Mouse (Mus musculus): ENCODE data around the gene Nfam1. TPM values are rescaled to one million over a fixed set of nuclear protein-coding genes. Genes with fewer than 3 reads are reported as not detected.
A peak's percentile ranks its signal among the peaks of the same experiment; 100 is the strongest.
"Not testable (repeated sequence)": the region's sequence is repeated elsewhere in the genome, so short reads cannot be mapped to it uniquely, and the experiment has no call there.

The Nfam1 gene
- polyA plus RNA-seq, 1 experiment from 2014 or later: 4.7 TPM

DNA sequence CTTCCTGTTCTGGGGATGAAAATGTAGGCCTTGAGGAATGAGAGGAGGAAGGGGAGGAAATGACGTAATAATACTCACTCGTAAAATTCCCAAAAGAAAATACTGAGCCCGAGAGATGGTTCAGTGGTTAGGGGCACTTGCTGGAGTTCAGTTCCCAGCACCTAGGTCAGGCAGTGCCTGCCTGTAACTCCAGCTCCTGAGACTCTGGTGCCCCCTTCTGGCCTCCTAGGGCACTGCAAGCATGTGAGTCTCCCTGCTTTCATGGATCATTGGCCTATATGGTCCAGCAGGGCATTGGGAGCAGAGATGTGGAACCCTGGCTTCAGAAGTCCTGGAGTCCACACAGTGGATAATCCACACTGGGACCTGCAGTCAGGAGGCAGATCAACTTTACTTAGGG is 13.2 kb upstream of the Nfam1 start:
- H3K9ac ChIP-seq (ENCODE audit: low read depth, low read length): no peak overlapping the region
- peaks cover 22% of the 10 kb centered on the region for H3K4me1 ChIP-seq (ENCODE audit: control insufficient read depth, insufficient read depth, low read length)
- no peak overlapping the region for H3K4me3 ChIP-seq (ENCODE audit: low read depth, low read length)
- H3K4me2 ChIP-seq (ENCODE audit: low read depth, low read length): no peak overlapping the region
- H3K9me3 ChIP-seq (ENCODE audit: control insufficient read depth, low read length): 0 out of 2 replicates have a peak, but pooled peaks cover 4% of the 10 kb centered on the region
- DNase-seq (ENCODE audit: low spot score) (no peak), ATAC-seq (ENCODE audit: low read depth) (no peak)
- 97% methylated on average over 3 of the region's 3 CpGs for WGBS
- H3K36me3 ChIP-seq (ENCODE audit: control insufficient read depth, insufficient read depth, low read length): no peaks in the 10 kb centered on the region
- no peak overlapping the region for H3K27ac ChIP-seq (replicated peaks; ENCODE audit: low read depth, low read length)
- H3K27me3 ChIP-seq (replicated peaks; ENCODE audit: control insufficient read depth, insufficient read depth, low read length): no peaks in the 10 kb centered on the region

DNA sequence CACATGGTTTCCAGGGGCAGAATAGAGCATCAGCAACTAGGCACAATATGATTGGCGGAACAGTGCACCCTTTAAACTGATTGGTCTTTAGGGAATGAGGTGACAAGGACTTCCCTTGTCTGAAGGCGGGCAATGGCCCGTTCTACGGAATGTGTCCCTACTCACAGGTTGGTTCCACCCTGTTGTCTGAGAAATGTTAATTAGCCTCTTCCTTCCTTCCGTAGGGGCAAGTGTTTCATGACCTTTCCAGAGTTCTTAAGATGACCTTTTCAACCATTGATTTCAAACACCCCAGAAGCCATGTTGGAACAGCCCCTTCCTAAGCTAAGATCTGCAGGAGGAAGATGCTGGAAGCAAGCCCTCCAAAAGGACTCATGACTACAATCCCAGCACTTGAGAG is 12.5 kb upstream of the Nfam1 start:
- not testable (repeated sequence) for ATAC-seq (ENCODE audit: low read depth); H3K9ac ChIP-seq (ENCODE audit: low read depth, low read length); H3K36me3 ChIP-seq (ENCODE audit: control insufficient read depth, insufficient read depth, low read length); H3K27ac ChIP-seq (replicated peaks; ENCODE audit: low read depth, low read length); H3K9me3 ChIP-seq (ENCODE audit: control insufficient read depth, low read length); H3K4me2 ChIP-seq (ENCODE audit: low read depth, low read length); H3K27me3 ChIP-seq (replicated peaks; ENCODE audit: control insufficient read depth, insufficient read depth, low read length); DNase-seq (ENCODE audit: low spot score); H3K4me3 ChIP-seq (ENCODE audit: low read depth, low read length)
- 75% methylated on average over 5 of the region's 5 CpGs for WGBS
- peaks cover 24% of the 10 kb centered on the region for H3K4me1 ChIP-seq (ENCODE audit: control insufficient read depth, insufficient read depth, low read length)

DNA sequence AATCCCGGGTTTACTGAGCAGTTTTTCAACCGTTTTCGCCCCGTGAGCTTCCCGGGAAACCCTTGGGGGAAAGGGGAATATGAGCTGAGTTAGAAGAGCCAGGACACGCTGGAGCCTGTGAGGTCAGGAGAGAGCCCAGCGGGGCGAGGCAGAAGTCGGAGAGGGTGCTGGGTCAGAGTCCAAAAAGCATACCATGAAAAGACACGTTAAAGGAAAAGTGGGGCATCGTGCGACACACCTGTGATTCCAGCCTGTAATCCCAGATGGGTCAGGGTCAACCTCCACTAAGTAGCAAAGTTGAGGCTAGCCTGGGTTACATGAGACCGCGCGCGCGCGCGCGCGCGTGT is 10.2 kb upstream of the Nfam1 start:
- DNase-seq (ENCODE audit: low spot score): no peak
- H3K4me2 ChIP-seq (ENCODE audit: low read depth, low read length): peak overlapping the region; percentile 40
- H3K4me3 ChIP-seq (ENCODE audit: low read depth, low read length): no peak overlapping the region
- 55% methylated on average over 22 of the region's 22 CpGs for WGBS
- ATAC-seq (ENCODE audit: low read depth): no peak
- H3K9ac ChIP-seq (ENCODE audit: low read depth, low read length): 0 out of 2 replicates have a peak overlapping the region, but pooled peaks have one; percentile 2
- H3K27me3 ChIP-seq (replicated peaks; ENCODE audit: control insufficient read depth, insufficient read depth, low read length): no peaks in the 10 kb centered on the region
- 0 out of 2 replicates have a peak overlapping the region, but pooled peaks have one; percentile 3 for H3K27ac ChIP-seq (replicated peaks; ENCODE audit: low read depth, low read length)
- 0 out of 2 replicates have a peak, but pooled peaks cover 4% of the 10 kb centered on the region for H3K9me3 ChIP-seq (ENCODE audit: control insufficient read depth, low read length)
- H3K4me1 ChIP-seq (ENCODE audit: control insufficient read depth, insufficient read depth, low read length): peaks cover 30% of the 10 kb centered on the region
- H3K36me3 ChIP-seq (ENCODE audit: control insufficient read depth, insufficient read depth, low read length): no peaks in the 10 kb centered on the region

DNA sequence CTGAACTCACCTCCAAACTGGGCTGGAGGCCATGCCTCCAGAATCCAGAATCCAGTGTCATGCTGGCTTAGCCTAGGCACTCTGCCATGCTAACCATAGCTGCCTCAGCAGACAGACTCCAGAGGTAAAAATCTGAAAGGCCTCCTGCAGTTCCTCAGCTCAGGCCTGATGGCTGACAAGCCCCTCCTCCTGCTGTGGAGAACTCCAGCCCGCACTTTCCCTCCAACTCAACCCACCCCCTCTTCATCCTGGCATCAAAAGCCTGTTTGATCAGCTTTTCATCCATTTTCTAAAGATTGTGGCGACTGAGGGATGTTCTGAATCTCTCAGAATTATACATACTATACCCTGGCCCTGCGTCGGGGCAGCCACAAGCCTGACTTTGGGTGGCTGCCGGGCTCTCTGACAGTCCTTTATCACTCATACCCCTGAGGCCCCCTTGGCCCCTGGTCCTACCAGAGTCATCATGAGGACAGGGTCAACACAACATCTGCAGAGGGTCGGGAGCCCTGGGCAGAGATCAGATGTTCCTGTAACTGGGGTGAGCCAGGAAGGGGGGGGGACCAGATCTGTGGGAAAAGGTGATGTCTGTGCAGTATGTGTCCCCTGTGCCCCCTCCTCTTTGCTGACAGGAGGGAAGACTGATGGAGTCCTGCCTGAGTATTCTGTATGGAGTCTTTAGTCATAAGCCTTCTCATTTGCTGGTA is 9.7 kb upstream of the Nfam1 start:
- peak; percentile 64; the same call in 1 of the 2 replicates for ATAC-seq (ENCODE audit: low read depth)
- no peak overlapping the region for H3K4me3 ChIP-seq (ENCODE audit: low read depth, low read length)
- 0 out of 2 replicates have a peak overlapping the region, but pooled peaks have one; percentile 2 for H3K9ac ChIP-seq (ENCODE audit: low read depth, low read length)
- H3K4me1 ChIP-seq (ENCODE audit: control insufficient read depth, insufficient read depth, low read length): peaks cover 33% of the 10 kb centered on the region
- peak overlapping the region; percentile 40 for H3K4me2 ChIP-seq (ENCODE audit: low read depth, low read length)
- 4% methylated on average over 6 of the region's 6 CpGs for WGBS
- H3K27ac ChIP-seq (replicated peaks; ENCODE audit: low read depth, low read length): 0 out of 2 replicates have a peak overlapping the region, but pooled peaks have one; percentile 3
- no peaks in the 10 kb centered on the region for H3K36me3 ChIP-seq (ENCODE audit: control insufficient read depth, insufficient read depth, low read length)
- DNase-seq (ENCODE audit: low spot score): peak; percentile 61
- no peaks in the 10 kb centered on the region for H3K27me3 ChIP-seq (replicated peaks; ENCODE audit: control insufficient read depth, insufficient read depth, low read length)
- H3K9me3 ChIP-seq (ENCODE audit: control insufficient read depth, low read length): 0 out of 2 replicates have a peak, but pooled peaks cover 4% of the 10 kb centered on the region

DNA sequence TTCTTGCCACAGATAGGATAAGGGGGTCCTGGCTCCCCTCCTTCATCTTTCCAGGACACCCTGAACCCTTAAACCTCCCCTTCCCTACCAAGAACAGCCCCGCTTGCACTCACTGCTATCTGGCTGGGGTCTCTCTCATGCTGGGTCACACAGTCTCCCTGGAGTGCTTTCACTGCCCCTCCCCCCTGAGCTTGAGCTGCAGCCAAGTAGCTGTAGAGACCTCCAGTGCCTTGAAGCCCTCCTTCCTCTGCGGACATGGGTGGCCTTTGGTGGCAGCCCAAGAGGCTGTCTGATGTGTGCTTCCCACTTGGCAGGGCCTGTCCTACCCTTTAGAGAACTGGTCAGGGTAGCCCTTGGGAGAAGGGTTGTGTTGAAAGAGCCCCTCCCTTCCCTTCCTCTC is 7.0 kb upstream of the Nfam1 start:
- Histone ChIP-seq H3K9ac (ENCODE audit: low read depth, low read length) (no peak overlapping the region), H3K4me1 (ENCODE audit: control insufficient read depth, insufficient read depth, low read length) (peaks cover 46% of the 10 kb centered on the region), H3K27ac (replicated peaks; ENCODE audit: low read depth, low read length) (no peak overlapping the region), H3K27me3 (replicated peaks; ENCODE audit: control insufficient read depth, insufficient read depth, low read length) (no peaks in the 10 kb centered on the region), H3K9me3 (ENCODE audit: control insufficient read depth, low read length) (no peaks in the 10 kb centered on the region), H3K4me2 (ENCODE audit: low read depth, low read length) (no peak overlapping the region), H3K4me3 (ENCODE audit: low read depth, low read length) (no peak overlapping the region), H3K36me3 (ENCODE audit: control insufficient read depth, insufficient read depth, low read length) (no peaks in the 10 kb centered on the region)
- DNase-seq (ENCODE audit: low spot score) (no peak), ATAC-seq (ENCODE audit: low read depth) (no peak)
- 64% methylated on average over 2 of the region's 2 CpGs for WGBS

DNA sequence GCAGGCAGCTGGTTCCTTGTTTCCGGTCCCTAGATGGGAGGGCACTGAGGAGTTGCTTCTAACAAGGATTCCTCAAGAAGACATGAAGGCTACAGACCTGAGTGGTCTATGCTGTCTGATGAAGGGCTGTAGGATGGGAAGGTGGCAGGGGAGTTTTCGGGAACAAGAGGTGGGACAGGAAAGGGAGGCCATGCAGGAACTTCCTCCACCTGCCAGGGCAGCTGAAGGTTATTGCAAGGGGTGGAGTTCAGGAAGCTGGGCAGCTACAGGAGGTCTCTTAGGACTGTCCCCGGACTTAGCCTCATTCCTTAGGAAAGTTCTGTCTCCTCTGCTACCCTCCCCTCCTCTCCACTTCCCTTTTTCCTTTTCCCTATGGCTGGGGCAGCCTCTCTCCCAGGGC is 5.7 kb upstream of the Nfam1 start:
- H3K4me3 ChIP-seq (ENCODE audit: low read depth, low read length): no peak overlapping the region
- no peaks in the 10 kb centered on the region for H3K27me3 ChIP-seq (replicated peaks; ENCODE audit: control insufficient read depth, insufficient read depth, low read length)
- 55% methylated on average over 3 of the region's 3 CpGs for WGBS
- H3K9me3 ChIP-seq (ENCODE audit: control insufficient read depth, low read length): no peaks in the 10 kb centered on the region
- H3K4me1 ChIP-seq (ENCODE audit: control insufficient read depth, insufficient read depth, low read length): peaks cover 59% of the 10 kb centered on the region
- no peaks in the 10 kb centered on the region for H3K36me3 ChIP-seq (ENCODE audit: control insufficient read depth, insufficient read depth, low read length)
- DNase-seq (ENCODE audit: low spot score) (no peak), ATAC-seq (ENCODE audit: low read depth) (no peak)
- H3K4me2 ChIP-seq (ENCODE audit: low read depth, low read length): no peak overlapping the region
- H3K9ac ChIP-seq (ENCODE audit: low read depth, low read length): no peak overlapping the region
- H3K27ac ChIP-seq (replicated peaks; ENCODE audit: low read depth, low read length): no peak overlapping the region

DNA sequence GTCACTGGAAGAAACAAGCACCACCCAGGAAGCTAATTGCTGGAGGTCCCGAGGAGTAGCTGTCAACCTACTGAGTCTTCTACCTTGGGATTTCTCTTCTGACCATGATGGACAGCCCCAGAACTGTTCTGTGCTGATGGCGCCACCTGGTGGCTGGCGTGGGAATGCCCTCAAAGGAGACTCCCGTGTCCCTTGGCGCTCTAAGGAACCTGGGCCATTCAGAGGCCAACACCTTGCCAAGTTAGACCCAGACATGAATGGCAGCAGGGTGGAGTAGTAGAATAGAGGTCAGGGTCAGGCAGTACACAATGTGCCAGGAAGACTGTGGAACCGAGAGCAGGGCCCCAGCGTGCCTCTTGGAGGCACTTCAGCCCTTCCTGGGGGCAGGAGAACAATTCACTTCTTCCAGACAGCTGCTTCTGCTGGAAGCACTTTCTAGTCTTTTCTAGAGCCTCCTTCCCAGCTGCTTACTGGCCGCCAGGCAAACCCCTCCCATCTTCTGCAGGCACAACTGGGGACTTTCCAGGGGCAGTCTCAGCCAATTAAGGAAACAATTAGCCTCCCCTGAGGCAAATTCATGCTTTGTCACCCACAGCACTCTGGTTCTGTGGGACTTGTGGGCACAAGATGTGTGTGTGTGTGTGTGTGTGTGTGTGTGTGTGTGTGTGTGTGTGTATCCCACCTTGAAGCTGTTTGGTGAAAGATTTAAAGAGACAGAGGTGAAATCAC is 4.8 kb upstream of the Nfam1 start:
- ATAC-seq (ENCODE audit: low read depth) (peak; percentile 42; the same call in 1 of the 2 replicates), DNase-seq (ENCODE audit: low spot score) (peak; percentile 78)
- no peak overlapping the region for H3K4me2 ChIP-seq (ENCODE audit: low read depth, low read length)
- no peak overlapping the region for H3K4me3 ChIP-seq (ENCODE audit: low read depth, low read length)
- WGBS: 4% methylated on average over 8 of the region's 8 CpGs
- no peaks in the 10 kb centered on the region for H3K36me3 ChIP-seq (ENCODE audit: control insufficient read depth, insufficient read depth, low read length)
- H3K9me3 ChIP-seq (ENCODE audit: control insufficient read depth, low read length): no peaks in the 10 kb centered on the region
- peaks cover 56% of the 10 kb centered on the region for H3K4me1 ChIP-seq (ENCODE audit: control insufficient read depth, insufficient read depth, low read length)
- no peak overlapping the region for H3K9ac ChIP-seq (ENCODE audit: low read depth, low read length)
- H3K27me3 ChIP-seq (replicated peaks; ENCODE audit: control insufficient read depth, insufficient read depth, low read length): no peaks in the 10 kb centered on the region
- H3K27ac ChIP-seq (replicated peaks; ENCODE audit: low read depth, low read length): no peak overlapping the region

DNA sequence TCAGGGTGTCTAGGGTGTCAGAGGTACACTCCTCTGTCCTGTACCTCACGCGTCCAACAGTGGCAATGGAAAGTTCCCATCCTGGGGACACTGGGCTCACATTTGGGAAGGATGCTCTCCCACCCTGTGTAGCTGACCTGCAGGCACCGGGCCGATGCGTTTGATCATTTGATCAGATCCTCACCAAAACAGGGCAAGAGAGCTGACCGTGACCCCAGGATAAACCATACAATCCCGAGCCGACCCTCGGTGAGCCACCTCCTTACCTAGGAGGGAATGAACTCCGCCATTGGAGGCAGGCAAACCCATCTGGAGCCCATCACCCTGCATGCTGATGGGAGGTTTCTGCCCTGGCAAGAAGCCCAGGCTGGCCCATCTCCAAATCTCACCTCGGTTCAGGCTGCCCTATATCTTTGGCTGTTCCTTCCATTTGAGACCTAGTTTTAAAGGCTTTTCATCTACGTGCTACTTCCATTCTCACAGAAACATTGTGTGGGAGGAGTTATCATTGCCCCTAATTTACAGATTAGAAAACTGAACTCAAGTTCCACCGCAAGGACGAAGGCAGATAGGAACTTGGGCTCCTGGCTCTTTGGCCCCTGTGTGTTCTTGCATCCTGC is 3.9 kb upstream of the Nfam1 start:
- Histone ChIP-seq H3K9ac (ENCODE audit: low read depth, low read length) (no peak overlapping the region), H3K4me1 (ENCODE audit: control insufficient read depth, insufficient read depth, low read length) (peaks cover 48% of the 10 kb centered on the region), H3K4me3 (ENCODE audit: low read depth, low read length) (no peak overlapping the region), H3K27ac (replicated peaks; ENCODE audit: low read depth, low read length) (no peak overlapping the region), H3K27me3 (replicated peaks; ENCODE audit: control insufficient read depth, insufficient read depth, low read length) (no peaks in the 10 kb centered on the region), H3K36me3 (ENCODE audit: control insufficient read depth, insufficient read depth, low read length) (no peaks in the 10 kb centered on the region), H3K9me3 (ENCODE audit: control insufficient read depth, low read length) (no peaks in the 10 kb centered on the region), H3K4me2 (ENCODE audit: low read depth, low read length) (no peak overlapping the region)
- DNase-seq (ENCODE audit: low spot score): peak; percentile 85
- peak; percentile 45; the same call in 1 of the 2 replicates for ATAC-seq (ENCODE audit: low read depth)
- WGBS: 53% methylated on average over 14 of the region's 14 CpGs

Measured in embryonic facial prominence, embryonic 14.5 days (tissue).